Mouse (Mus musculus) thymus, postnatal 0 days (tissue): ENCODE measurements at regions not wholly inside any gene's neighbourhood (a gene's known extent, or its start where the extent isn't known, plus 50 kb on each side); places are given as distances from the start of the nearest gene placed in this dataset.

ENCODE experiments used
- DNase-seq: peaks from one replicate; pipeline ENCODE4 v3.0.0-alpha.2; 2015; ENCODE audit warnings: low spot score

GRCm38 (mm10) chr5:136619315-136620231 lies 52.3 kb upstream of the Cux1 start:
- peak; percentile 45 for DNase-seq

GRCm38 (mm10) chr5:136620234-136620633 lies 52.9 kb upstream of the Cux1 start:
- no peak for DNase-seq

- DNase-seq: peak; percentile 44
These were observed 54.2 kb upstream of the Cux1 start for GRCm38 (mm10) chr5:136621336-136622125.

GRCm38 (mm10) chr5:136622152-136622551 lies 54.9 kb upstream of the Cux1 start:
- no peak for DNase-seq

- peak; percentile 89 for DNase-seq
These were observed 55.6 kb upstream of the Cux1 start for GRCm38 (mm10) chr5:136622721-136623542.

GRCm38 (mm10) chr5:136623791-136624190 lies 56.5 kb upstream of the Cux1 start:
- peak; percentile 46 for DNase-seq

GRCm38 (mm10) chr5:136625176-136625991 lies 58.1 kb upstream of the Cux1 start:
- peak; percentile 81 for DNase-seq

- peak; percentile 85 for DNase-seq
These were observed 59.0 kb upstream of the Cux1 start for GRCm38 (mm10) chr5:136626142-136626771.

- DNase-seq: no peak
These were observed 59.6 kb upstream of the Cux1 start for GRCm38 (mm10) chr5:136626891-136627290.

- DNase-seq: peak; percentile 69
These were observed 60.5 kb upstream of the Cux1 start for GRCm38 (mm10) chr5:136627671-136628292.

- no peak for DNase-seq
These were observed 61.2 kb upstream of the Cux1 start for GRCm38 (mm10) chr5:136628502-136628901.

- DNase-seq: no peak
These were observed 60.7 kb upstream of the Myl10 start for GRCm38 (mm10) chr5:136632286-136632685.

- no peak for DNase-seq
These were observed 59.0 kb upstream of the Myl10 start for GRCm38 (mm10) chr5:136633901-136634300.

- DNase-seq: no peak
These were observed 57.8 kb upstream of the Myl10 start for GRCm38 (mm10) chr5:136635119-136635518.

GRCm38 (mm10) chr5:136636476-136636875 lies 56.5 kb upstream of the Myl10 start:
- DNase-seq: no peak

GRCm38 (mm10) chr5:136637872-136638271 lies 55.1 kb upstream of the Myl10 start:
- DNase-seq: no peak

- no peak for DNase-seq
These were observed 51.9 kb upstream of the Myl10 start for GRCm38 (mm10) chr5:136640871-136641619.

GRCm38 (mm10) chr5:136642208-136642607 lies 50.7 kb upstream of the Myl10 start:
- no peak for DNase-seq
